Mouse (Mus musculus): Measurements from ENCODE around the gene Scmh1.

DNA sequence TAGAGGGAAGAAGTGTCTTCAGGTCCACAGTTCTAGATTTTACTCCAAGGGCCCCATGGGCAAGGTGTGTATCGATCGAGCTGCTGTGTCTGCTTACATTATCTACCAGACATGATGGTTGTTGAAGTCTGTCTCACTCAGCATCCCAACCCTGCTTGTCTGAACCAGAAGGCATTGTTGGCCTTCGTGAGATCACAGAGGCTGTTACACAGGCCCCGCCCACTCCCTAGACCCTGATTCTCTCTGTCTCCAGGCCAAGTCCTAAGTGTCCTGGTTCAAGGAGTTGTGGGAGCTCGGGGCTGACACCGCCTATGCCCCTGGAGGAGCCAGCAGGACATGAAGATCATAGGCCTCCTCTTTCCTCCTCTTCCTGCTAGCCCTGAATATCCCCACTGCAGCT, 126.9 kb downstream of the Scmh1 start, which contains the start of gene Slfnl1:
- TF ChIP-seq CTCF (IDR thresholded peaks at IDR 0.05; ENCODE audit: insufficient read depth, low read depth, low read length) (no peak), POLR2A (IDR thresholded peaks at IDR 0.05; ENCODE audit: insufficient read depth, low read depth, low read length) (no peak)
